Mouse (Mus musculus): Measurements from ENCODE around the gene Cacfd1.

DNA sequence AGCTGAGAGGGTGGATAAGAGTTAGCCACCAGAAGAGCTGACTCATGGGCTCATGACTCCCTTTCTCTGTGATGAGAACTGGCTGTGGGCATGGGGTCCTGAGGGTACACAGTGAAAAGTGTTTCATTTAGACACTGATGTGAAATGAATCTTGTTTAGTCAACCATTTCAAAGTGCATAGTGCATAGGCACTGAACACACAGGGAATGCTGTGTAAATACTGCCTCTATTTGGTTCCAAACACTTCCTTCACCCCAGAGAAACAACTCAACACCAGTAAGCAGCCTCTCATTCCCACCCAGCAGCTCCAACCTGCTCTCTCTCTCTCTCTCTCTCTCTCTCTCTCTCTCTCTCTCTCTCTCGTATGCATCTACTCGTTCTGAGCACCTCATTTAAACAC is 25.5 kb upstream of the Cacfd1 start:
- TF ChIP-seq POLR2A (IDR thresholded peaks at IDR 0.05; ENCODE audit: insufficient read depth, low read depth, low read length): no peak
- no peak for TF ChIP-seq CTCF (IDR thresholded peaks at IDR 0.05; ENCODE audit: insufficient read depth, low read depth, low read length)
